Mouse (Mus musculus): ENCODE measurements around the gene Auts2.

- TF ChIP-seq CTCF (IDR thresholded peaks at IDR 0.05): no peak
- no peak for TF ChIP-seq EP300 (IDR thresholded peaks at IDR 0.05)
These were observed 958.6 kb downstream of the Auts2 start for GRCm38 (mm10) chr5:131584260-131585135.

Measured in lung, postnatal 0 days (tissue).